Mouse (Mus musculus): ENCODE measurements around the gene Sgip1. TPM values are rescaled to one million over a fixed set of nuclear protein-coding genes. Genes with fewer than 3 reads are reported as not detected.

Gene Sgip1
- total RNA-seq, 2 experiments from 2014 or later = 4.9 to 8.5 TPM

DNA sequence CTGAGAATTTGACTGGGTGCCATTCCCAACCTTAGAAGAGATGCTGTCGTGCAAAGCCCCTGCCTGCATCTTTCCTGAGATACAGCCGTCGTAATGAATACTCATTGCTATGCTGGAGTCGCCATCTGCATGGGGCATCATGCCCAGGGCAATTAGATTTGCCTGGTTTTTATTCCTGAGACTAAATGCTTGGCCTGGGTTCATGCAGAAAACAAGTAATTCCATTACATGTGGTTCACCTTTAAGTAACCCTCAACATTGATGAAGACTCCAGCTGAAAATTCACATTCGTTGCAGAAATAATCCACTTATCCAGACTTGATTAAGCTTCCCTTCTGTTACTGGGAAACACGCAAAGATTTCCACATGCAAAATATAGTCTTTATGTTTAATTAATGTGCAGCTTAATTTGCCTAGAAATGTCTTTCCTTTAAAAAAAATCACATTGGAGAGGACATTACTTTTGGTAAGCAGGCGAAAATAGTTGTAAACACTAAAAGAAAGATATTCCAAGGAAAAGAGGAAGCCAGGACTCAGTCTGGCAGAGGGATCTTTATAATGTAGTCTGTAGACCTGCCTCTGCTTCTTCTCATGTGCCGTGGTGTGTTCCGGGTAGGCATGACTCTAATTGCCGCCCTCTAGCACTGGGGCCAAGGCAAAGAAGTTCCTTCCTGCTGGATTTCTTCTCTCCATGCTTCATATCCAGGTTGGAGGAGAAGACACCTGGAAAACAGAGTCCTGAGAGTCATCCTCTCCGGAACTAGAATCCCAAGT, 100.0 kb downstream of the Sgip1 start:
- DNase-seq = no peak

GRCm38 (mm10) chr4:102850498-102850897, 109.4 kb downstream of the Sgip1 start:
- DNase-seq = no peak

GRCm38 (mm10) chr4:102851161-102851560, 110.1 kb downstream of the Sgip1 start:
- DNase-seq = no peak

- no peak for DNase-seq
These were observed 111.2 kb downstream of the Sgip1 start for GRCm38 (mm10) chr4:102852290-102852689.

DNA sequence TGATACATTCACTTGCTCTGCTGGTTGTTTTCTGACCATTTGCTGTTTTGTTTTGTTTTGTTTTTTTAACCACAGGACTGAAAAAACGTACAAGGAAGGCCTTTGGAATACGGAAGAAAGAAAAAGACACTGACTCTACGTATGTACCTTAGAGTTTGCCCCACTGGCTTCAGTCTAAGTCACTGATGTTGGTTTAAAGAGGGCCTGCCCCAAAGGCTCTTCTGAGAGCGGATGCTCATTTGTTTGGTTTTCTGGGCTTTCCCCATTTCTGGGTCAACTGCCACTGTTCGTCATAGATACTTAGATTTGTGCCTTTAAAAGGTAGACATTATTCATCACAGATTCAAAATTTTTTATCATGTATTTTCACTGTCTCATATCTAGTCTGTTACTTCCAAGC, 111.7 kb downstream of the Sgip1 start:
- no peak for DNase-seq

DNA sequence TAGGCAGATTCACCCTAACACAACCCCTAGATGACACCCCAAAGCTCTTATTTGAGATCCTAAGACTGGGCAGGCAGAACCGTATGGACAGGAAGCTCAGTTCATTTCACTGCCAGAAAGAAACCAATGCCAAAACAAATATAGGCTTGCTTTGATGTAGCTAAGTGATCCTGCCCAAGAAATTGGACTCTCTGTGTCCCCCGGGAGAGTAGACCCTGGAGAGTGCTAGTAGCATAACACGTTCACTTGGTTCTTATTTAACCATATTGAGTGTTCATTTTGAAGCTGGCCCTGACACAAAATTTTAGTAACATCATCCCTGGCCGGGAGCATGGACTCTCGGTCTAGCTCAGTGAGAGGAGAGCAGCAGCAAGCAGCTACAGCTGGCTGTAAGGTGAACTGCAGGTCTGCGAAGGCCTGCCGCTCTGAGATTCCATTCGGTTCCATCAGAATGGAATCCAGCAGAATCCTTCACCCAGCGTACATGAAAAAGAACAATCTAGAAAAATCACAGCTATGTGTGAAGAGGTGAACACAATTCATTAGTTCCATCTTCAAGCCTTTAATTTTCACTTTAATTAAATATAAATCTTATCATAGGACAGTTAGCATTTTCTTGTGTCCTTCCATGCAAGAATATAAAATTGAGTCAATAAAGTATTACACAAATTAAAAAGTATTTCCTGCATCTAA, 112.4 kb downstream of the Sgip1 start:
- DNase-seq = no peak

DNA sequence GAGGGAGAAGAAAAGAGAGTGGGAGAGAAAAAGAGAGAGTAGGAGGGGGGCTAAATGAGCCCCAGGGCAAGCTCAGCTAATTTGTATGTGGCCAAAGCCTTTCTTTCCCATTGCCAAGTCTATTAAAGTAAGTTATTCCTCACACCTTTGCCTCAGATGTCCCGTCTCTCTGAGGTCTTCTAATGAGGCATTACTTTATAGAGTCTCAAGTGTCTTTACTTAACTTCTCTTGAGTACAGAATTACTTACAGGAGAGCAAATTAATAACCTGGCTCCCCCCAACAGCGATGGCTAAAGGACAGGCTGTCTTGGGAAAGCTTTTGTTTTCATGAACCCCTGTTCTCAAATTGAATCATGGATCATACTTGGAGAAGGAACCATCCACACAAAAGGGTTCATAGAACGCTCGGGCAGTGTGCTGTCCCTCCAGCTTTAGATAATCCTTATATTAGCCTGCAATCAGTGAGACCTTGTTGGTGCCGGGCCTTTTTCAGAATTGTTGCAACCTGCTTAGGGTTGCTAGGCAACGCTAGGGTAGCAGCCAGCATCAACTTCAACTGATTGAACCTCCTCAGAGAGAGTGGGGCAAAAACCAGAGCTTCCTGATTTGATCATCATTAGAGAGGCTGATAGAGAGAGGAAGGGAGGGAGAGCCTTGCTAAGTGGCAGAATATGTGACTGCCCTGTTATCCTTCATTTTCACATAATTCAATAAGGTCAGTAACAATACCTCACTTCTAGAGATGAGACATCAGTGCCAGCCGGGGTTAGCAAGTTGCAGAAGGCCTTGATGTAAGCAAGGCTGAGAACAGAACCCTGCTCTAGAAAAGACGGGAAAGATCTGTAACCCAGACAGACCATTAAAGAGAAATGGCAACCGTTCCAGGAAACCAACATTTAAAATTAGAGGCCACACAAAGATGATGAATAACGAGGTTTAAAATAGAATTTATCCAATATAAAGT, 114.1 kb downstream of the Sgip1 start:
- no peak for DNase-seq

DNA sequence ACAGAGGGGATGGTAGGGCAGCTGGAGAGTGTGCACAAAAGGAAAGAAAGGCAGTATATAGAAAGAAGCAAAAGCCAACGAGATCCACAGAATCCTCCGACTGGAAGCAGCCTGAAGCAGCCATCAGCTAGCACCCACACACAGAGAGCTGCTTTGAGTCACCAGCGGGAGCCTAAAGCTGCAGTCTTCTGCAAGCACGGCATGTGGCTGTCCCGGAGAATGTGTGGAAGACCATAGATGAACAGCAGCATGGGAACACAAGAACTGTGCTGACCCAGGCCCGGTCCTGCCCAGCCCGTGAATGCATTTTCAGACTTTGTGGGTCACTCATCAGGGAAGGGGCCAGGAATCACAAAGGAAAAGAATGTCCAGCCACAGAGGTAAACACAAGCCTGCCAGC, 115.0 kb downstream of the Sgip1 start:
- no peak for DNase-seq

- DNase-seq = peak; percentile 24 to 48
These were observed 118.4 kb downstream of the Sgip1 start for GRCm38 (mm10) chr4:102859259-102860194.

- no peak for DNase-seq
These were observed 121.9 kb downstream of the Sgip1 start for GRCm38 (mm10) chr4:102862751-102863710.

DNA sequence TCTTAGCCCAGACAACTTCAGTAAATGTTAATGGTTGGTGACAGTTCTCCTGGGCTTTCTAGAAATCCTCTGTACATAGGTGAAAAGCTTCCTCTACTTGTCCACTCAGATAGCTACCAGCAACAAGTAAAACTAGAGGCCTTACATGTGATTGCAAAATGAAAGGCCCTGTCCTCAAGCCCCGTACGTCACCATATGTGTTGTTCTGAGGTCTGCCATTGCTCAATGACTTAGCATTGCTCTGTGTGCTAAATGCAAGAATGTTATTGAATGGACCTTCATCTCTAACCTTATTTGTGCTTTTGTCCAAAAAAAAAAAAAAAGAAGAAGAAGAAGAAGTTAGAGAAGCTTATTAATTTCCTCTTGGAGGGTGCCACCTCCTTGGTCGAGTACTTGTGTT, 125.4 kb downstream of the Sgip1 start:
- no peak for DNase-seq

DNA sequence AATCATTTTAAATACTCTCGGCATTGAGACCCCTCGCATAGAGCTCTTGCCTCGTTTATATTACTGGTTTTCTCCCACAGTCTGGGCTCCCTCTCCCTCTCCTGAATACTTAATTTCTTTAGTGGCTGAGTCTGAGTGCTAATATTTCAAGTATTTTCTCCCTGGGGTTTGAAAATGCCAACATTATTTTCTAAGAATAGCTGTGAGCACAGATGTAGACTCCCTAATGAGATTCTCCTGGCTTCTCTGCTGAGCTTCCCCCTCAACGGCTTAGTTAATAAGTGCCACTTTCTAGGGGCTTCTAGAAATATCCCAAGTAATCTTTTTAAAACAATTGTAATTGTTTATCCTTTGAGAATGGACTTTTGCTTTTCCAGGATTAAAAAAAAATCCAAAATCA, 130.2 kb downstream of the Sgip1 start:
- DNase-seq = no peak

DNA sequence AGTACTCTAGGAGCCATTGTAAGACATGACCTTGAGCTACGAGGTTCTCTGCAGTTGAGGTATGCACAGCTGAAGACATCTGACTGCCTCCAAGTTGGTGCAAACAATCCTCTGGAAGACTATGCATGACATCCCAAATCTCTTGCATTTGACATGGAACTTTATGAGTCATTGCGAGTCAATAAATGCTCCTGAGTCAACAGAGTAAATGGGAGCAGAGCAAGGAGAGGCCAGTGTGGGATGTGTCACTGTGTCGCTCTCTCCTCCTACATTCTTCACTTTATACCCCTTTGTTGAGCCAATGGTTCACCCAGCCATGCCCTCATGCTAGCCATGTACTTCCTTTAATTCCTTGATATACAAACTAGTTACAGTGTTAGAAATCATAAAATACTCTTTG, 142.0 kb downstream of the Sgip1 start:
- DNase-seq = no peak

DNA sequence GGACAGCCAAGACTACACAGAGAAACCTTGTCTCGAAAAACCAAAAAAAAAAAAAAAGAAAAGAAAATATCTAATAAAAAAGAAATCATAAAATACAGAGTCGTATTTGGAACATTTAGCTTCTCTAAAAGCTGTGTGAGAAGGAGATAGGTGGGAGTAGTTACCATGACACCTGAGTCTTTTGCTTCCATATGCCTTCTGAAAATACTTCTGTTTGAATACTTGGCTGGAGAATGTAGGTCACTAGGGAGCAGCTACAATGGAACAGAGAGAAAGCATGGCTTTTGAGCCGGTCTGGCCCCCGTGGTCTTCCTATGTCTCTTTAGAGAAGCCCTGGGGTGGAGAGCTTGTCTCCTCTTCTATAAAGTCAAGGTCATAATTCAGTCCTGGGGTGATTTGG, 143.1 kb downstream of the Sgip1 start:
- no peak for DNase-seq

DNA sequence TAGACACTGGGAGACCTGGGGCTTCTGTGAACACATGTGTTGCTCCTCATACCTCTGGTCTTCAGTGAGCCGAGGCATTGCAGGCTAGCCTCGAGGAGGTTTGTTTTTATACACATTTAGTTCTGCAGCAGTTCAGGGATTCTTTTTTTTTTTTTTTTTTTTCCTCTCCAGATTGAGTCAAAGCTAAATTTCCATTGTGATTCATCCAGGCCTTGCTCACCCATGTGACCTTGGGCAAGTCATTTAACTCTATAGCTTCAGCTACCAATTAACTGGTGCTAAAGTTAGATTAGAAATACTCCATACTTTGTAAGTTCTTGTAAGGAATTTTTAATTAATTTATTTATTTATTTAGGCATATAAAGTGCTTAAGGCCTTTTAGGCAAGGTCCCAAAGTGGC, 145.4 kb downstream of the Sgip1 start:
- peak; percentile 20 to 27 for DNase-seq

- peak; percentile 13 to 42 for DNase-seq
These were observed 145.8 kb downstream of the Sgip1 start for GRCm38 (mm10) chr4:102886902-102887301.

DNA sequence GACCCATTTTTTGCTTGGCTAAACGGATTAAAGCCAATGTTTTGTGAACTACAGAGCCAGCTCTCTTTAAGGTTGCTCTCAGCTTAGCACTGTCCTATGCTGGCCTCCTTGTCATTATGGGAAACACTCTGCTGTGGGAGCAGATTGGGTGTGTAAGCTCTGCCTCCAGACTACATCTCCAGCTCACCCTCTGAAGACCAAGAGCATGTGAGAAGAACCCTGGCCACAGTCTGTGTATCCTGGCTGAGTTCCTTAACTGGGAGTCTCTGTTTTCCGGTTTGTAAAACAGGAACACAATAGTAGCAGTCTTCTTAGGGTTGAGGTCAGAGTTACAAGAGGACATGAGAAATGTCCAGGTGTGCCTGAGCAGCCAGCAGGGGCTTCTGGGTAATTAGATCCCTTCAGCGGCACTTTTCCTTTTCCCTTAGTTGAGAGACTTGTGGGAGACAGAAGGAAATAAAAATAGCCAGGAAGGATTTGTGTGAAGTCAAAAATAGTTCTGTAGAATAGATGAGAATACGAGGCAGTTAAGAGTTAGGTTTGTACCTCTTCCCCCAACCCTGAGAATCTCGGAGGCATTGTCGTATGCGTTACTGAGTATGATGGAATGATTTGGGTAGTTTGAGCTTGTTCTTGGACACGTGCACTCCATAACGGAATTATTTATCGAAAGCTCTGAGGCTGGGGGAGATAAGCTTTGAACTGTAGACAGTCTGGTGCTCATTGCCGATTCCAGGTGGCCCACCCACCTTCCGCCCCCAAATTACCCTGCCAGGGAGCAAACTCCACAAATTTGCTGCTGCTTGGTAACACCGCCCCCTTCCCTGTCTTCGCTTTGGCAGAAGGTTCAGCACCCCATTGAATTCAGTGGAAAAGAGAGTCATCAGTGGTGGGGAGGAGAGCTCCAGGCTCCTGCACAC, 146.9 kb downstream of the Sgip1 start:
- no peak for DNase-seq

DNA sequence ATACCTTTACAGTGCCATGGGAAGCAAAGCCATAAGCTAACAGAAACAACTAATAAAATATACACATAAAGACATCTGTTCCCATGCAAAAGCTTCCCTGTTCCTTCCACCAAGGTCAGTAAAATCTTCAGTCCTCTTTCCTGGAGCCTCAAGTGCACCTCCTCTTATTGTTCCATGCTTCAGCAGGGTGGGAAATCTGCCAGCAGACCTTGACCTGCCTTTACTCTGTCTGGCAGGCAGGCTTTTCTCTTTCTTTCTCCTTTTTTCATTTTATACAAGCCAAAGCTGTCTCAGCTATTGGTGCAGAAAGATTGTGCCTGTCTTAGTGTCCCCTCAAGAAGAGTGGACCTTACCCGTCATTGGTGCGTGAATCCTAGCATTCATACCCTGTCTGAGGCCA, 154.8 kb downstream of the Sgip1 start:
- no peak for DNase-seq

DNA sequence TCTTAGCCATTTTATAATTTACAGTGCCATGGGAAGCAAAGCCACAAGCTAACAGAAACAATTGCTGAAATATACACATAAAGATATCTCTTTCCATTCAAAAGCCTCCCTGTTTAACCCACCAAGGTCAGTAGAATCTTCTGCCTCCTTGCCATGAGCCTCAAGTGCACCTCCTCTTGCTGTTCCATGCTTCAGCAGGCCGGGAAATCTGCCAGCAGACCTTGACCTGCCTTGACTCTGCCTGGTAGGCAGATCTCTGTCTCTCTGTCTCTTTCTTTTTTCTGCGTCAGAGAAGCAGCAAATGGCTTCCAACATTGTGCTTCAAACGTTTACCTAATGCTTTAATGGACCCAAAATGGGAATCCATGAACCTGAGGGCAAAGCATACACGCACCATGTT, 157.9 kb downstream of the Sgip1 start:
- peak; percentile 74 to 78 for DNase-seq
